Mouse (Mus musculus) embryonic stem cell, embryonic (primary cell): ENCODE results near the gene Prr5l.

Source experiments
- CTCF ChIA-PET, 4 experiments: fragments of 300-600 bp in 2 of 4; fragments of 350-600 bp in 2 of 4; sonication (Branson Sonifier 250); formaldehyde crosslinking; loops; one replicate each; lab custom pipeline; 2022; ENCODE audit warnings: inconsistent platforms in 2 of 4; lab: Charles Lee
- POLR2A ChIA-PET, 4 experiments: fragments of 300-600 bp in 2 of 4; fragments of 350-600 bp in 2 of 4; sonication (Branson Sonifier 250); formaldehyde crosslinking; loops; one replicate each; lab custom pipeline; 2022; ENCODE audit warnings: antibody characterized with exemption in 4 of 4, inconsistent platforms in 1 of 4; lab: Charles Lee

Gene Prr5l

GRCm38 (mm10) chr2:101730972-101731371, 151.9 kb downstream of the Prr5l start:
- ChIA-PET POLR2A (interaction anchor here in 1 of 4 experiments (0.7 kb wide), 1 partner anchor 901 kb away, joined by 4 read pairs; no protein-coding TSS in a partner anchor), CTCF (no interaction called here)

- ChIA-PET POLR2A (no interaction called here), CTCF (no interaction called here)
Observed at GRCm38 (mm10) chr2:101729472-101729871, 153.4 kb downstream of the Prr5l start.

GRCm38 (mm10) chr2:101727787-101728186, 155.0 kb downstream of the Prr5l start:
- POLR2A ChIA-PET: no interaction called here
- CTCF ChIA-PET: interaction anchor here in 1 of 4 experiments (0.7 kb wide), 1 partner anchor 87 kb away, joined by 3 read pairs; no protein-coding TSS in a partner anchor

- ChIA-PET POLR2A (interaction anchor here (0.6 to 1.9 kb wide), 11 partner anchors 10 to 218 kb away, joined by 3 to 9 read pairs (median 3); no protein-coding TSS in a partner anchor), CTCF (interaction anchor here in 3 of 4 experiments (0.6 to 1.3 kb wide), 8 partner anchors 30 to 205 kb away, joined by 3 to 4 read pairs (median 3); no protein-coding TSS in a partner anchor)
Observed at GRCm38 (mm10) chr2:101723333-101723881, 159.4 kb downstream of the Prr5l start.

- CTCF ChIA-PET: interaction anchor here in 3 of 4 experiments (0.6 to 1.3 kb wide), 10 partner anchors 29 to 206 kb away, joined by 3 to 4 read pairs (median 3); no protein-coding TSS in a partner anchor
Observed at GRCm38 (mm10) chr2:101722370-101723332, 160.2 kb downstream of the Prr5l start.

GRCm38 (mm10) chr2:101721835-101722234, 161.0 kb downstream of the Prr5l start:
- CTCF ChIA-PET: no interaction called here

More at GRCm38 (mm10) chr2:101722370-101723332, 160.2 kb downstream of the Prr5l start:
- POLR2A ChIA-PET: interaction anchor here (0.5 to 1.9 kb wide), 12 partner anchors 11 to 293 kb away, joined by 3 to 9 read pairs (median 3); no protein-coding TSS in a partner anchor

GRCm38 (mm10) chr2:101717162-101717561, 165.7 kb downstream of the Prr5l start:
- ChIA-PET CTCF (interaction anchor here in 1 of 4 experiments (1.0 to 1.6 kb wide), 2 partner anchors 9 to 10 kb away, joined by 4 to 5 read pairs; no protein-coding TSS in a partner anchor), POLR2A (interaction anchor here in 1 of 4 experiments (0.8 to 1.1 kb wide), 2 partner anchors 65 to 132 kb away, joined by 3 read pairs; no protein-coding TSS in a partner anchor)

More at GRCm38 (mm10) chr2:101721835-101722234, 161.0 kb downstream of the Prr5l start:
- POLR2A ChIA-PET: interaction anchor here in 2 of 4 experiments (1.0 to 1.9 kb wide), 2 partner anchors 59 kb away, joined by 3 to 9 read pairs; no protein-coding TSS in a partner anchor

- ChIA-PET POLR2A (interaction anchor here in 3 of 4 experiments (0.6 to 0.8 kb wide), 3 partner anchors 51 to 100 kb away, joined by 3 to 4 read pairs (median 4); no protein-coding TSS in a partner anchor), CTCF (interaction anchor here (0.6 to 1.4 kb wide), 12 partner anchors 16 to 403 kb away, joined by 3 to 15 read pairs (median 3); no protein-coding TSS in a partner anchor)
Observed at GRCm38 (mm10) chr2:101715650-101716323, 167.0 kb downstream of the Prr5l start.

GRCm38 (mm10) chr2:101711608-101712007, 171.2 kb downstream of the Prr5l start:
- ChIA-PET POLR2A (interaction anchor here in 1 of 4 experiments (0.6 kb wide), 1 partner anchor 112 kb away, joined by 4 read pairs; no protein-coding TSS in a partner anchor), CTCF (interaction anchor here in 1 of 4 experiments (0.6 kb wide), 1 partner anchor 24 kb away, joined by 4 read pairs; no protein-coding TSS in a partner anchor)

- ChIA-PET POLR2A (interaction anchor here in 2 of 4 experiments (0.7 kb wide), 2 partner anchors 17 to 113 kb away, joined by 3 to 5 read pairs; no protein-coding TSS in a partner anchor), CTCF (interaction anchor here in 3 of 4 experiments (0.5 to 1.7 kb wide), 12 partner anchors 11 to 1701 kb away, joined by 3 to 10 read pairs (median 3); no protein-coding TSS in a partner anchor)
Observed at GRCm38 (mm10) chr2:101705941-101706485, 176.8 kb downstream of the Prr5l start.

- POLR2A ChIA-PET: no interaction called here
- CTCF ChIA-PET: interaction anchor here in 1 of 4 experiments (0.6 kb wide), 2 partner anchors 187 to 502 kb away, joined by 6 to 7 read pairs; partner anchors contain the start of gene Commd9
Observed at GRCm38 (mm10) chr2:101699284-101699683, 183.5 kb downstream of the Prr5l start.

GRCm38 (mm10) chr2:101695584-101695983, 187.2 kb downstream of the Prr5l start:
- ChIA-PET POLR2A (no interaction called here), CTCF (interaction anchor here in 1 of 4 experiments (0.6 kb wide), 1 partner anchor 354 kb away, joined by 8 read pairs; no protein-coding TSS in a partner anchor)

GRCm38 (mm10) chr2:101693577-101694215, 189.1 kb downstream of the Prr5l start:
- ChIA-PET POLR2A (interaction anchor here in 2 of 4 experiments (0.7 to 1.0 kb wide), 2 partner anchors 14 kb away, joined by 3 read pairs; no protein-coding TSS in a partner anchor), CTCF (interaction anchor here in 3 of 4 experiments (0.6 to 2.0 kb wide), 23 partner anchors 10 to 884 kb away, joined by 3 to 10 read pairs (median 3); partner anchors contain the start of gene Traf6 (in 1 of the 3))

- CTCF ChIA-PET: interaction anchor here (0.7 to 2.0 kb wide), 10 partner anchors 15 to 355 kb away, joined by 3 to 6 read pairs (median 4); partner anchors contain the start of gene Traf6 (in 1 of the 4)
- POLR2A ChIA-PET: interaction anchor here in 1 of 4 experiments (1.0 kb wide), 1 partner anchor 14 kb away, joined by 3 read pairs; no protein-coding TSS in a partner anchor
Observed at GRCm38 (mm10) chr2:101693043-101693442, 189.8 kb downstream of the Prr5l start.

GRCm38 (mm10) chr2:101690252-101690827, 192.5 kb downstream of the Prr5l start:
- CTCF ChIA-PET: no interaction called here

GRCm38 (mm10) chr2:101688011-101688410, 194.8 kb downstream of the Prr5l start:
- POLR2A ChIA-PET: no interaction called here
- CTCF ChIA-PET: no interaction called here

More at GRCm38 (mm10) chr2:101690252-101690827, 192.5 kb downstream of the Prr5l start:
- POLR2A ChIA-PET: no interaction called here
